Mouse (Mus musculus) adrenal gland, postnatal 10 days (tissue): ENCODE measurements around the gene Il4i1. TPM values are rescaled to one million over a fixed set of nuclear protein-coding genes. Genes with fewer than 3 reads are reported as not detected.
"Not testable (repeated sequence)": the region's sequence is repeated elsewhere in the genome, so short reads cannot be mapped to it uniquely, and the experiment has no call there.

Experiments used
- DNase-seq: peaks from one replicate; pipeline ENCODE4 v3.0.0; 2021; ENCODE audit warnings: mixed read lengths
- total RNA-seq, 2 experiments: library from RNA; stranded (reverse); gene quantifications; 2 replicates each; pipeline ENCODE4 v1.2.3; 2021

The Il4i1 gene
- total RNA-seq, 2 experiments from 2014 or later, result 5.2 TPM

GRCm38 (mm10) chr7:44863982-44864494, 47.9 kb downstream of the Il4i1 start:
- no peak for DNase-seq

GRCm38 (mm10) chr7:44864595-44865542, 48.7 kb downstream of the Il4i1 start:
- peak; percentile 51 for DNase-seq

- DNase-seq, result peak; percentile 90
Observed at GRCm38 (mm10) chr7:44866276-44867009, 50.3 kb downstream of the Il4i1 start.

GRCm38 (mm10) chr7:44867010-44867702, 51.0 kb downstream of the Il4i1 start:
- no peak for DNase-seq

GRCm38 (mm10) chr7:44867802-44868201, 51.6 kb downstream of the Il4i1 start:
- DNase-seq, result no peak

- DNase-seq, result no peak
Observed at GRCm38 (mm10) chr7:44868465-44868864, 52.3 kb downstream of the Il4i1 start.

GRCm38 (mm10) chr7:44868919-44869696, 52.9 kb downstream of the Il4i1 start:
- peak; percentile 82 for DNase-seq

GRCm38 (mm10) chr7:44869697-44870528, 53.7 kb downstream of the Il4i1 start, which contains the start of gene Ptov1:
Ptov1 (minus strand) TSS chr7:44869788.
- DNase-seq, result peak; percentile 92

- no peak for DNase-seq
Observed at GRCm38 (mm10) chr7:44870614-44871013, 54.4 kb downstream of the Il4i1 start.

GRCm38 (mm10) chr7:44871181-44871580, 55.0 kb downstream of the Il4i1 start:
- no peak for DNase-seq

GRCm38 (mm10) chr7:44871774-44872173, 55.6 kb downstream of the Il4i1 start:
- not testable (repeated sequence) for DNase-seq

- no peak for DNase-seq
Observed at GRCm38 (mm10) chr7:44877833-44878232, 61.6 kb downstream of the Il4i1 start.

- peak; percentile 64 for DNase-seq
Observed at GRCm38 (mm10) chr7:44883036-44883435, 66.8 kb downstream of the Il4i1 start.

- no peak for DNase-seq
Observed at GRCm38 (mm10) chr7:44884637-44885036, 68.5 kb downstream of the Il4i1 start.

GRCm38 (mm10) chr7:44886964-44887363, 70.8 kb downstream of the Il4i1 start:
- no peak for DNase-seq

- peak; percentile 56 for DNase-seq
Observed at GRCm38 (mm10) chr7:44888256-44889105, 72.3 kb downstream of the Il4i1 start.

GRCm38 (mm10) chr7:44890180-44890579, 74.0 kb downstream of the Il4i1 start:
- DNase-seq, result no peak
